Mouse (Mus musculus) left cerebral cortex, adult 11 months (tissue): ENCODE results near the gene Park7.
A peak's percentile ranks its signal among the peaks of the same experiment; 100 is the strongest.
"Not testable (repeated sequence)": the region's sequence is repeated elsewhere in the genome, so short reads cannot be mapped to it uniquely, and the experiment has no call there.

Experiments used
- DNase-seq: peaks from one replicate; pipeline ENCODE4 v3.0.0; 2022; ENCODE audit warnings: low spot score

Park7 gene

GRCm38 (mm10) chr4:150910164-150910951 lies 3.9 kb downstream of the Park7 start:
- no peak for DNase-seq

GRCm38 (mm10) chr4:150909451-150910156 lies 4.6 kb downstream of the Park7 start:
- DNase-seq, result peak; percentile 96

GRCm38 (mm10) chr4:150908512-150908911 lies 5.7 kb downstream of the Park7 start:
- not testable (repeated sequence) for DNase-seq

GRCm38 (mm10) chr4:150907099-150907498 lies 7.1 kb downstream of the Park7 start:
- no peak for DNase-seq

- DNase-seq, result no peak
Measured at GRCm38 (mm10) chr4:150903091-150903742, 11.0 kb downstream of the Park7 start.

GRCm38 (mm10) chr4:150902062-150902461 lies 12.2 kb downstream of the Park7 start:
- no peak for DNase-seq

- no peak for DNase-seq
Measured at GRCm38 (mm10) chr4:150901651-150902050, 12.6 kb downstream of the Park7 start.

GRCm38 (mm10) chr4:150900486-150900885 lies 13.8 kb downstream of the Park7 start:
- DNase-seq, result no peak

GRCm38 (mm10) chr4:150898716-150899365 lies 15.4 kb downstream of the Park7 start:
- DNase-seq, result no peak

- no peak for DNase-seq
Measured at GRCm38 (mm10) chr4:150896896-150897624, 17.2 kb downstream of the Park7 start.

- DNase-seq, result no peak
Measured at GRCm38 (mm10) chr4:150894718-150895501, 19.3 kb downstream of the Park7 start.

- DNase-seq, result no peak
Measured at GRCm38 (mm10) chr4:150891308-150891707, 22.9 kb downstream of the Park7 start.

- no peak for DNase-seq
Measured at GRCm38 (mm10) chr4:150889955-150890315, 24.3 kb downstream of the Park7 start.

- no peak for DNase-seq
Measured at GRCm38 (mm10) chr4:150889273-150889954, 24.8 kb downstream of the Park7 start.

- DNase-seq, result no peak
Measured at GRCm38 (mm10) chr4:150888492-150888891, 25.7 kb downstream of the Park7 start.

GRCm38 (mm10) chr4:150887903-150888302 lies 26.3 kb downstream of the Park7 start:
- no peak for DNase-seq

- DNase-seq, result no peak
Measured at GRCm38 (mm10) chr4:150882632-150883031, 31.6 kb downstream of the Park7 start.

- DNase-seq, result no peak
Measured at GRCm38 (mm10) chr4:150880364-150880763, 33.9 kb downstream of the Park7 start.

- no peak for DNase-seq
Measured at GRCm38 (mm10) chr4:150879631-150880030, 34.6 kb downstream of the Park7 start.

GRCm38 (mm10) chr4:150875393-150875792 lies 38.8 kb downstream of the Park7 start:
- no peak for DNase-seq
